Mouse (Mus musculus) duodenum, adult 2 months (tissue): ENCODE measurements around the gene Kcnj8. TPM values are rescaled to one million over a fixed set of nuclear protein-coding genes. Genes with fewer than 3 reads are reported as not detected.

ENCODE experiments used
- polyA plus RNA-seq: library from polyadenylated mRNA; depleted of rRNA; stranded (reverse); fragments of >200 nt; gene quantifications from 2 replicates; pipeline ENCODE4 v1.2.3, GENCODE M21; 2012; ENCODE audit warnings: low replicate concordance; rRNA removed

The Kcnj8 gene
- 3.7 and 7.7 TPM in 2 replicates for polyA plus RNA-seq

GRCm38 (mm10) chr6:142571055-142571618, at the start of gene Kcnj8:
Gene Kcnj8, minus strand, starts transcription at chr6:142571614.

Other genes with a start within 250 kb of the Kcnj8 start
- gene Slco1a5, start 248.6 kb downstream of the Kcnj8 start, polyA plus RNA-seq, result not detected in 2 replicates
- gene Pyroxd1, start 226.0 kb downstream of the Kcnj8 start, polyA plus RNA-seq, result 3.1 and 4.6 TPM in 2 replicates
- 1.2 and 1.4 TPM in 2 replicates for gene Recql, start 184.5 kb downstream of the Kcnj8 start, polyA plus RNA-seq
- gene Golt1b, start 184.4 kb downstream of the Kcnj8 start, polyA plus RNA-seq, result 1.1 and 2.0 TPM in 2 replicates
- 0.06 and 0.09 TPM in 2 replicates for gene Spx, start 158.2 kb downstream of the Kcnj8 start, polyA plus RNA-seq
- 0.07 TPM in 1 of 2 replicates, not detected in the other for gene Gys2, start 98.5 kb downstream of the Kcnj8 start, polyA plus RNA-seq
- gene Ldhb, start 63.7 kb downstream of the Kcnj8 start, polyA plus RNA-seq, result 12.7 and 13.8 TPM in 2 replicates
- gene Abcc9, start 130.7 kb upstream of the Kcnj8 start, polyA plus RNA-seq, result 0.59 and 3.4 TPM in 2 replicates
- 23.3 and 47.3 TPM in 2 replicates for gene Cmas, start 185.1 kb upstream of the Kcnj8 start, polyA plus RNA-seq
- gene Sult6b2, start 232.9 kb upstream of the Kcnj8 start, polyA plus RNA-seq, result 0.76 and 52.3 TPM in 2 replicates